Mouse (Mus musculus) thymus, adult 18-20 months (tissue): ENCODE measurements around the gene Cradd.

Source experiments
- DNase-seq, 2 experiments: peaks; one replicate each; pipeline ENCODE4 v3.0.0; 2022; ENCODE audit warnings: mixed read lengths in 2 of 2

The Cradd gene

GRCm38 (mm10) chr10:95233044-95233443 lies 90.9 kb downstream of the Cradd start:
- DNase-seq, result no peak

DNA sequence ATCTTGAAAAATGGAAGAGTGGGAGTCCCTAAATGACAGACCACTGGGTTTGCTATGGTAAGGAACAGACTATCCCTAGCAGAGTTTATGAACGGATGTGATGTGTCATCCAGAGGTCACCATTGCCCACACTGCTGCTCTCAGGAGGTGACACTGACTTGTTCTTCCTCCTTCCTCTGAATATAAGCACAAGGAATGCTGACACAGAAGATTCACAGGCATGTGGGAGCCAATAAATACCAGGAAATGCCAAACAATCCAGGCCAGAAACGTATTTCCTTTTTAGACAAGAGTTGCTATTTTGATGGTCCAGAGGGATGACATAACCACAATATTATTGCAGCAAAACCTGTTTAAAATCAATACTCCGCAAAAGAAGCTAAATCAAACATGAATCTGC lies 91.4 kb downstream of the Cradd start:
- no peak for DNase-seq

GRCm38 (mm10) chr10:95228192-95228591 lies 95.7 kb downstream of the Cradd start:
- DNase-seq, result no peak

DNA sequence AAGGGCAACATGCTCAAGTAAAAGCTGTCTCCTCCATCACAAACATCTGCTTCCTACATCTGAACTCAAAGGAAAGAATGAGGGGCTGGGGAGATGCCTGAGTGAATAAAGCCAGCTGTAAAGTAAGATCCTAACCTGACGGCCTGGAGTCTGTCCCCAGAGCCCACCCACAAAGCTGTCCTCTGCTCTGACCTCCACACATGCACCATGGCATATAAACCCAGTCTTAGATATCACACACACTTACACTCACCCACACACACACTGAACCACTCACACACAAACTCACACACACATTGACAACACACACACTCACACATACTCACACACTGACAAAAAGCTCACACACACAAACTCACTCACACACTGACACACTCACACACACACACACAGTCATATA lies 96.3 kb downstream of the Cradd start:
- no peak for DNase-seq

GRCm38 (mm10) chr10:95226772-95227171 lies 97.2 kb downstream of the Cradd start:
- DNase-seq, result no peak

DNA sequence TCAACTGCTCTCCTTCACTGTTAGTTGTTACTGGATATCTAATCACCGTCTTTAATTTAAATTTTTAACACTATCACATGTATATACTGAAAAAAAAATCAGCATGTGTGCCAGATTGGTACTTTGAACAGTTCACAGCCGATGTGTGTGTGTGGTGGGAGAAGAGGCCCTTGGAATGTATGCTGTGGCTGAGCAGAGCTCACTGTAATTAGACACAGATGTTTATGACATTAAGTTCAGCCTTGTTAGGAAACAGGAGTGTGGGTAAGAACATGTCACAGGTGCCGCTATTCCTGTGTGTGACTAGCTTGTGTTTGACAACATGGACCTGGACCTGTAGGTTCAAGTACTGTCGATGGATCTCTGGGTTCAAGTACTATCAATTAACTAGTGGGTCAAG lies 98.9 kb downstream of the Cradd start:
- no peak for DNase-seq

DNA sequence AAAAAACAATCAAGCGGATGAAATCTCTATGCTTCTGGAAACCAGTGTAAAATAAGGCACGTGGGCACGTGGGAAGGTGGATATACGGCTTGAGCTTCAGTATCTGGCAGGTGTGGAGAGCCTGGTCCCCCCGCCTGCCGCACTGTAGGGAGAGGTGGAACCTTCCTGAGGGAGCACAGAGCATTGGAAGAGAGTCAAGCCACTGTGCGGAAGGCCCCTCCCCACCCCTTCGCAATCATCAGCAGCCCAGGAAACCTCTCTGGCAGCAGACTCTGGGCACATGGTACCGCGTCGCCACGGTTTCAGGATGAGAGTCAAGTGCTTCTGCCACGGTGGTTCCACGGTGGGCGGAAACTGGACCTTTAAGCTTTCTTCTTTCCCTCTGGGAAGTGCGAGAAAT lies 100.7 kb downstream of the Cradd start:
- DNase-seq, result no peak

- no peak for DNase-seq
These were observed 102.0 kb downstream of the Cradd start for GRCm38 (mm10) chr10:95221914-95222313.

GRCm38 (mm10) chr10:95220536-95220935 lies 103.4 kb downstream of the Cradd start:
- DNase-seq, result no peak

- no peak for DNase-seq
These were observed 105.3 kb downstream of the Cradd start for GRCm38 (mm10) chr10:95218683-95219060.

DNA sequence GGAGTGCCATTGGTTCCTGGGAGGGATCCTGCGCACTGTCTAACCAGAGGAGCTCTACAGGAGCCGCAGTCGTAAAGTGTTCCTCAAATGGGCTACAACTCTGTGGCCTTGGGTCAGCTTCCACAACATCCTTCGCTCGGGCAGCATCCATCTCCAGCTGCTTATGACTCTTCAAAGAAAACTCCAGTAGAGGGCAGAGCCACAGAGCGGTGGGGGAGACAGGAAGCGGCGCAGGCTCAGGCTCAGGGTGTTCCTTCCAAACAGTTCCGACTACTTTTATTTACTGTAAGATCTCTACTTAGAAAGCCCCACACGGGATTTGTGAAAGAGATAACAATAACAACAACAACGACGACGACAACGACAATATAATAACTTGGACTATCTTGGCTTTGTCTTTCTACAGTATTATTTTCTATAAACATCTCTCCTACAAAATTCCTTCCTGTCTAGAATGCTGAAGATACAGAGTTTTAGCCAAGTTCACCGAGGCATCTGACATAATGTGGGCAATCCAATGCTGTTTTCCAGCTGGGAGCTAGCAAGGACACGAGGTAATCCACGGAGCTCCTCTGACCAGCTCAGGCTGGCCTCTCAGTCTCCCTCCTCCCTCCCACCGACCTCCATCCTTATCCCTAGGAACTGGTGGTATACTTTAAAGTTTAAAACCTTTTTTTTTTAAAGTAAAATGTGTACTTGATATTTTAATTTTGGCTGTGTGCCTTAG lies 105.8 kb downstream of the Cradd start:
- no peak for DNase-seq

GRCm38 (mm10) chr10:95215324-95215723 lies 108.6 kb downstream of the Cradd start:
- DNase-seq, result no peak

DNA sequence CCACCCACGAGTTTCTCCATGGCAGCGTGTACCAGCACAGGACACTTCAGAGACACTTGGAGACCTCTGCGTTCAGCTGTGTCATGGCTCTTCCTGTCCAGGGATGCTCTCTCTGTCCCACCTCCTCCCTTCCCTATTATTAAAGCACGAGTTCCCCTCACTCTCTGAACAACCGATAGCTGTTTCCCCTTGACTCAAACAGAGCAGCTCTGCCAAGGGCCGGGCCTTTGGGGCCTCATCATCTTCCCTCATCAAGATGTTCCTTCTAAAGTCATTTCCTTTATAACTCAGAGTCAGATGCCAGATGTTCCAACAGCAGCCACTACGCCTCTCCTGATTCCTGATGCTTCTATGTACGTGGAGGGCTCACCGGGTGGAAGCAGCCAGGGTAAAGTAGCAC lies 110.1 kb downstream of the Cradd start:
- DNase-seq, result no peak

DNA sequence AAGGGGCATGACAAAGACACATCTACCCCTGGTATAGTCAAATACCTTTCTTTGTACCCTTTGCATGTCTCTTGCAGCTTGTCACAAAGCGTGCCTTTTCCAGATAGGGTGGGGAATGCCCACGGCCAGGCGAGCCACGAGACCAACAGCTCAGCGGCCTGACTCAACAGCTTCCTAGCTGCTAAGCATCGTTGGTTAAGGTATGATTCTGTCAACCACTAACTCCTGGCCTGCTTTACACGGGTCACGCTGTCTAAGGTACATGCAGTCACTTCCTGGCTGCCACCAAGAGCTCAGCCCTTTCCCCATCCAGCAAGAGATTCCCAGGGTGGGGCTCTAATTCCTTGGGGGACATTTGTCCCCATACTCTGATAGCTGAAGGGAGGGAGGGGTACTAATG lies 110.6 kb downstream of the Cradd start:
- no peak for DNase-seq

- no peak for DNase-seq
These were observed 112.3 kb downstream of the Cradd start for GRCm38 (mm10) chr10:95211660-95212059.

DNA sequence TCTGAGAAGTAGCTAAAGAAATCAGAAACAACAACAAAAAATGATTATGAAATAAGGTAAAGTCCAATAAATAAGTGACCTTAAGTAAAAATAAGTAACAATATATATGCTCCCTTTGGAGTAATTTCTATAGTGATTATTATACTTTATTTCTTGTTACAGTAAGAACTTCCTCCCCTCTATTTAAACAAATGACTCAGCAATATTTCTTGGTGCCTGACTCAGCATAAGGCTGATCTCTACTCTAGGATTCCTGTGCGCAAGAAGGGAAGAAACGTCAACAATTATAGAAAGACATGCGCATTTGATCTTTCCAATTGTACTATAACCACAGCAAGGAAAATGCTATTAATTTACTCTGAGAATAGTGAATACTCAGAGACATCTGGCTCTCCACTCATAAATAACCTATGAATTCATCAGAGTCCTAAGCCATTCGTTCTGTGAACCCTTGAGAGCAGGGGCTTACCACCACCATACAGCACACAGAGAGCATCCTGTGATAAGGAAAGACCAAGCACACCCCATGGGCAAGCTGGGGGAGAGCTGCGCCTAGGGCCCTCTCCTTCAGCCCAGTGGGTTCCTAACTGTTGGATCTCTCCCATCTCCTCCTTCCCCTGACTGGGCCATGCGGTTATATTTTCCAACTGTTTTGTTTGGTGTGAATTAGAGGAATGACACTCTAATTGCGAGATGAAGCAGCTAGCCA lies 113.1 kb downstream of the Cradd start:
- no peak for DNase-seq

DNA sequence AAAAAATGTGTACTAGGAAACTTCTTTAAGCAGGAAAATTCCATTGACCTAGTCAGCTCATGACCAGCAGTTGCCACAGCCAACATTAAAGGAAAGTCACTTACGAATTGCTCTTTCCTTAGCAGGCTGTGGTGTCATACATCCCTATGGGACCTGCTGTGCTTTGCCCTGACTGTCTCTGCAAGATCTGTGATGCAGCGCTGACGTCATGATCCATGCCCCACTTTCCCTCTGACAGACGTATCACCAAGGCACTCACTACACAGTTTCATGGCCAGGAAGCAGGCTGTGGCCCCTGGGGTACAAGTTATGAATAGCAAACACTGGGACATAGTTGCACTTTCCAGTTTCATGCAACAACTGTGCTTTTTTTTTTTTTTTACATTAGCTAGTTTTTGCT lies 113.8 kb downstream of the Cradd start:
- DNase-seq, result no peak

DNA sequence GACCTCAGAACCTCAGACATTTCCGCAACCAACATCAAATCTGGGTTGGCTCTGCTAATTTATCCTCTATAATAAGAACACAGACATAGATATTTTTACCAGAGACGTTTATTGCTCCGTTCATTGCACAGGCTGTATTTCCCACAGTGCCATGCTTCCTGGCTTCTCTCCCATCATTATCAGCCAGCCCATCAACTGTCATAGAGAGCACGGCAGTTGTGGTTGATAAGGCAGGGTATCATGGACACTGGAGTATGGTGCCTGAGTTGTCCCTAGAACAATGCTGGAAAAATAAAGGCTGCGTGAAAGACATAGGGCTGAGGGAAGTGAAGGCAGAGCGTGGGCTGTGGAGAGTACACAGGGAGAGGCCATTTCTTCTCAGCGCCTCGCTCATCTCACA lies 116.5 kb downstream of the Cradd start:
- no peak for DNase-seq

DNA sequence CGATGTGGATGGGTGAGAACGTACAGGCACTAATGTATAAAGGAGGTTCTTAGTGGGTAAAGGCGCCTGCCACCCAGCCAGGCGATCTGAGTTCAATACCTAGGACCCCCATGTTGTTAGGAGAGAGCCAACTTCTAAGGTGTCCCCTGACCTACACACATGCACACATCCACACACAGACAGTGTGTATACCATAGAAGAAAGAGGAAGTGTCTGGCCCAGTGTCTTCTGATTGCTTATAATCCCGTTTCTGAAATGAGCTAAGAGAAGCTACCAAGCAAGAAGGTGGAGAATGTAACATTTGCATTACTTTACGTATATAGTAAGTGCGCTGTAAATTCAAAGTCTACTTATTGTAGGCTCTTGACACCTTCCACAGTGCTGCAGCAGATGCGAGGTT lies 122.4 kb downstream of the Cradd start:
- no peak for DNase-seq

GRCm38 (mm10) chr10:95200323-95200722 lies 123.6 kb downstream of the Cradd start:
- DNase-seq, result no peak

- no peak for DNase-seq
These were observed 124.2 kb downstream of the Cradd start for GRCm38 (mm10) chr10:95199541-95200269.

- no peak for DNase-seq
These were observed 126.6 kb downstream of the Cradd start for GRCm38 (mm10) chr10:95197377-95197776.

DNA sequence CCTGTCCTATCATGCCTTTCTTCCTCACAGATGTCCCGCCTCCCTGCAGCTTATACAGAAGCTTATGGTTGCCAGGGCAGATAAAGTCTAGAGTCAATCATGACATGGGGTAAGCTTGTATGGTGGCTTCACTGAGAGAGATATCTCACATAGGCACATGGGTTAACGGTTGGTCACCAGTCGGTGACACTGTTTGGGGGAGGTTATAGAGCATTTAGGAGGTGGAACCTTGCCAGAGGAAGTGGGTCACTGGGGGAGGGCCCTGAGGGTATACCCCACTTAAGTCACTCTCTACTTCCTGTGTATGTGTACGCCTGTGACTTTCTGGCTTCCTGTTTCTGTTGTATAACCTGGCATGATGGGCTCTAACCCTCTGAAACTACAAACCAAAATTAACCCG lies 128.2 kb downstream of the Cradd start:
- peak; percentile 12 to 28 for DNase-seq

GRCm38 (mm10) chr10:95194776-95195175 lies 129.2 kb downstream of the Cradd start:
- no peak for DNase-seq
